Mouse (Mus musculus) midbrain, embryonic 16.5 days (tissue): ENCODE results near the gene Wscd1. TPM values are rescaled to one million over a fixed set of nuclear protein-coding genes. Genes with fewer than 3 reads are reported as not detected.

Experiments
- ATAC-seq: fragments of 200-750 bp; cut with Nextera tagmentation; 2 replicates; pipeline ENCODE4 v1.8.0; 2017; ENCODE audit warnings: moderate TSS enrichment
- H3K27ac ChIP-seq: fragments of 300-500 bp; sonication (generic); 2 replicates; pipeline ENCODE4 v1.5.1; 2014; ENCODE audit warnings: mild to moderate bottlenecking, low read length, mixed read lengths
- H3K27me3 ChIP-seq: fragments of 300-500 bp; sonication (generic); 2 replicates; pipeline ENCODE4 v1.6.1; 2014; ENCODE audit warnings: low read depth, low read length, mixed read lengths; ENCODE audit not compliant: control insufficient read depth, insufficient read depth
- H3K36me3 ChIP-seq: fragments of 300-500 bp; sonication (generic); 2 replicates; pipeline ENCODE4 v1.6.1; 2014; ENCODE audit warnings: mild to moderate bottlenecking, low read length, moderate library complexity, mixed read lengths; ENCODE audit not compliant: control insufficient read depth, insufficient read depth
- H3K4me1 ChIP-seq: fragments of 300-500 bp; sonication (generic); 2 replicates; pipeline ENCODE4 v1.6.1; 2014; ENCODE audit warnings: mild to moderate bottlenecking, low read length, mixed read lengths; ENCODE audit not compliant: control insufficient read depth, insufficient read depth
- H3K4me2 ChIP-seq: fragments of 300-500 bp; sonication (generic); 2 replicates; pipeline ENCODE4 v1.6.1; 2014; ENCODE audit warnings: mild to moderate bottlenecking, low read length, mixed read lengths
- H3K4me3 ChIP-seq: fragments of 300-500 bp; sonication (generic); 2 replicates; pipeline ENCODE4 v1.5.1; 2014; ENCODE audit warnings: low read depth, mild to moderate bottlenecking, low read length, moderate library complexity, mixed read lengths
- H3K9ac ChIP-seq: fragments of 300-500 bp; sonication (generic); 2 replicates; pipeline ENCODE4 v1.6.1; 2014; ENCODE audit warnings: low read depth, low read length, mixed read lengths
- H3K9me3 ChIP-seq: fragments of 300-500 bp; sonication (generic); replicated peaks from 2 replicates; pipeline ENCODE4 v1.6.1; 2014; ENCODE audit warnings: mild to moderate bottlenecking, low read length, mixed read lengths; ENCODE audit not compliant: control insufficient read depth, poor library complexity, severe bottlenecking
- WGBS: fragments of 180-500 bp; shearing (Covaris S2); extraction: QIAGEN DNeasy Blood & Tissue Kit; methylation state at CpG from one replicate; pipeline ENCODE4 v1.1.7; 2014; 5-methylcytosine and 5-hydroxymethylcytosine counted together
- polyA plus RNA-seq: library from polyadenylated mRNA; unstranded; fragments of >200 nt; fragmentation: Nextera tagmentation; extraction: Ambion mirVana; gene quantifications from 2 replicates; pipeline ENCODE4 v1.2.1, GENCODE M21; 2015

Wscd1 gene
- polyA plus RNA-seq, 1 experiment from 2014 or later = 86.3 TPM

DNA sequence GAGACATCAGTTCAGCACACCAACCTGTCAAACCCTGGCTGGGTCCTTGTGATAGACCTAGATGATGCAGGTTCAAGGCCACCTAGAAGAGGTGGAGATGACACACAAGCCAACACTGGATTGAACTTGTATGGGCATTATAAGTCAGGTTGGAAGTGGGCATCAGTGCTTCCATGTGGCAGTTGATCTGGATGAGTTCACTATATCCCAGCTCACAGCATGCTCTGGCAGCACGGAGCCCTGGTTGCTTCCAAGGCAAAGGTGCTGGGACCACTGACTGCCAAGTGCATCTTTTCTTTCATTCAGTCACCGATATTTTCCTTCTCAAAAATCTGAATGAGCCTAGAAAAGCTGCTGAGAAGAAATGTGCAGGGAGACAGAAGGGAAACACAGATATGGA, 58.8 kb downstream of the Wscd1 start:
- Histone ChIP-seq H3K36me3 (no peaks in the 10 kb centered on the region), H3K9me3 (no peaks in the 10 kb centered on the region), H3K27ac (no peak overlapping the region), H3K4me3 (no peak overlapping the region), H3K27me3 (no peaks in the 10 kb centered on the region), H3K9ac (no peak overlapping the region), H3K4me1 (no peaks in the 10 kb centered on the region), H3K4me2 (no peak overlapping the region)
- 90% methylated on average over 2 of the region's 2 CpGs for WGBS
- no peak for ATAC-seq

DNA sequence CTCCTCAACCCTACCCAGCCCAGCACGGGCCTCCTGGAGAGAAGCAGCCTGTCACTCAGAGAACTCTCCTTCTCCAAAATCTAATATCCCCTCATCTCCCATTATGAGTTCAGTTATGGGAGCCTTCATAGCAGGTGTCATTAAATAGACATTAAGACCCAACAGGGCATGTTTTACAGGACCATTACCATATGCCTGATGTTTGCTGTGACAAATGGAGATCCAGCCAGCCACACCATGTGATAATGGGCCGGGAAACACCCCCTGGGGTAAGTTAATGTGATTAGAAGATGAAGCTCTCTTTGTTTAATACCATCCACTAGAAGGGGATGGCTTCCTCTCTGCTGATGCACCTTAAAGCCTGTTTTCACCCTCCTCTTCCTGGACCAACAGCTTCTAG, 62.1 kb downstream of the Wscd1 start:
- H3K27me3 ChIP-seq = no peaks in the 10 kb centered on the region
- ATAC-seq = no peak
- H3K9ac ChIP-seq = no peak overlapping the region
- H3K4me1 ChIP-seq = peaks cover 10% of the 10 kb centered on the region
- no peaks in the 10 kb centered on the region for H3K36me3 ChIP-seq
- H3K9me3 ChIP-seq = no peaks in the 10 kb centered on the region
- H3K4me3 ChIP-seq = no peak overlapping the region
- no peak overlapping the region for H3K4me2 ChIP-seq
- WGBS = 64% methylated on average over 2 of the region's 2 CpGs
- no peak overlapping the region for H3K27ac ChIP-seq

DNA sequence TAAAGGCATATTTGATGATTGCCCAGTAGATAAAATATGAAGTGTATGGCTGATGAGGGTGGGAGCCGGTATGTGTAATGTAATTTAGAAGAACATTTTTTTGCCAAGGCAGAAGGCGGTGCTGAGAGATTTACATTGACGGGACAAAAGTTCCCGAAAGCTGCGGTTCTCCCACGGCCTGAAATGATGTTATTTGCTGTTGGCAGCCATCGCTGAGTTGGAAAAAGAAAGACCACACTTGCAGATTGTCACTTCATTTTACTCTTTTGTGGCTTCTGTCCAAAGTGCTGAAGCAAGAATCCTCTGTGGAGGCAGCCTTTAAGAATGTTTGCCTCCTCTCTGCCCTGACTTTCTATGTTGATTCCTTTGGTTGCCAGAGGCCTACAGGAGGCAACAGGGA, 63.2 kb downstream of the Wscd1 start:
- no peaks in the 10 kb centered on the region for H3K9me3 ChIP-seq
- peaks cover 10% of the 10 kb centered on the region for H3K4me1 ChIP-seq
- H3K4me2 ChIP-seq = no peak overlapping the region
- no peak overlapping the region for H3K27ac ChIP-seq
- H3K9ac ChIP-seq = no peak overlapping the region
- ATAC-seq = no peak
- no peaks in the 10 kb centered on the region for H3K27me3 ChIP-seq
- WGBS = 76% methylated on average over 7 of the region's 7 CpGs
- no peak overlapping the region for H3K4me3 ChIP-seq
- H3K36me3 ChIP-seq = no peaks in the 10 kb centered on the region

DNA sequence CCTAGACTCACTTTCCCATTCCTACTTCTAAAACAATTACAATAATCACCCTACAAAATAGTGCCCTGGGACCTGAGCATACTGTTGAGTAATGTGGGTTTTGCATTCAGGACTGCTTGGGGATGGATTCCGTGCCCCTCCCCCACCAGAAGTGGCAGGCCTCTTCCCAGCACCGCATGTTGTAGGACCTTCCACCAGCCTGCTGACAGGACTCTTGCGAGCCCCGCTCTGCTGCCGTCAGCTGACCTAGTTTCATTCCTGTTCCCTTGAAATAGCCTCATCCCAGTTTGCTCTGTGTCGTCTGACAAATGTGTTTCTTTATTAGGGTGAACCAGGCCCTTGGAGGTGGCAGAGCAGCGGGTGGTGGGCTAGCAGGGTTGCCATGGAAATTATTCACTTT, 64.8 kb downstream of the Wscd1 start:
- no peaks in the 10 kb centered on the region for H3K27me3 ChIP-seq
- peak; percentile 32; the same call in 1 of the 2 replicates for ATAC-seq
- H3K9ac ChIP-seq = no peak overlapping the region
- no peak overlapping the region for H3K4me2 ChIP-seq
- H3K9me3 ChIP-seq = no peaks in the 10 kb centered on the region
- H3K4me3 ChIP-seq = no peak overlapping the region
- no peak overlapping the region for H3K27ac ChIP-seq
- H3K4me1 ChIP-seq = peaks cover 10% of the 10 kb centered on the region
- WGBS = 25% methylated on average over 7 of the region's 7 CpGs
- H3K36me3 ChIP-seq = no peaks in the 10 kb centered on the region

DNA sequence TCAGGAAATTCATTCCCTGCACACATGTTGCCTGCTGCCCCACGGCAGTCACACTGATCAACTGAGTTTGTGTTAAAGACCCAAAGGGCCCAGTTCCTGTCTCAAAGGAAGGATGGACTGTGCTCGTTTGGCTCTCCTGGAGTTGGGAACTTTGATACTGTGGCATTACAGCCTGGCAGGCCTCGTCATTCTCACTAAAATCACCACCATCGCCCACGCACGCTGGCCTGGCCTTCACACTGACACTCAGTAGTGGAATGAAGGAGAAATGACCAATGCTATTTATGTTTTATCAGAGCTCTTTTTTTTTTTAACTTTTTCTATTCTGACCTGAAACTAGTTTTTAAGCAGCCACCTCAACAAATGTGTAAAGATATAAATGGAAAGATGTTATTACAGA, 65.6 kb downstream of the Wscd1 start:
- Histone ChIP-seq H3K27me3 (no peaks in the 10 kb centered on the region), H3K9ac (no peak overlapping the region), H3K4me2 (no peak overlapping the region), H3K27ac (no peak overlapping the region), H3K36me3 (no peaks in the 10 kb centered on the region), H3K4me1 (peaks cover 10% of the 10 kb centered on the region), H3K9me3 (no peaks in the 10 kb centered on the region), H3K4me3 (no peak overlapping the region)
- no peak for ATAC-seq
- 83% methylated on average over 6 of the region's 6 CpGs for WGBS

DNA sequence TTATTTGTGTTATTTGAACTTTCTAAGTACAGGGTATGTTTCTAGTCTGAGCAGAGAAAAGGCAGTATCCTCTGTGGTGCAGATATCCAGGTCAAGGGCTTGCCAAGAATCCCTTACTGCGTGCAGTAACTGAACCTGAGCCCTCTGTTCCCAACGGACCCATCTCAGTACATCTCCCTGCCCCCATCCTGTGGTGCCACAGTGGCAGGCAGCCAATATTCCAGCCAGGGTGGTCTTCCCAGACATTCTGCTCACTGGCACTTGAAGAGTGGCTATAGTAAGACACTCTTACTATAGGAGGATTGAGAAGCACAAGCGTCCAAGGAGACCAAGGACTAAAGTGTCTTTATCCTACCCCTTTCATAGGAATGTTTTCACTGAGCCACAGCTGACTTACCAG, 67.2 kb downstream of the Wscd1 start:
- ATAC-seq = no peak
- H3K27me3 ChIP-seq = no peaks in the 10 kb centered on the region
- no peak overlapping the region for H3K27ac ChIP-seq
- no peak overlapping the region for H3K4me2 ChIP-seq
- H3K36me3 ChIP-seq = no peaks in the 10 kb centered on the region
- H3K9me3 ChIP-seq = no peaks in the 10 kb centered on the region
- H3K9ac ChIP-seq = no peak overlapping the region
- WGBS = 66% methylated on average over 3 of the region's 3 CpGs
- H3K4me3 ChIP-seq = no peak overlapping the region
- H3K4me1 ChIP-seq = peaks cover 10% of the 10 kb centered on the region

- no peak overlapping the region for H3K27ac ChIP-seq
- ATAC-seq = no peak
- H3K9me3 ChIP-seq = no peaks in the 10 kb centered on the region
- H3K9ac ChIP-seq = no peak overlapping the region
- no peaks in the 10 kb centered on the region for H3K36me3 ChIP-seq
- H3K4me2 ChIP-seq = no peak overlapping the region
- H3K4me3 ChIP-seq = no peak overlapping the region
- no peaks in the 10 kb centered on the region for H3K27me3 ChIP-seq
- 86% methylated on average over 4 of the region's 4 CpGs for WGBS
- peaks cover 10% of the 10 kb centered on the region for H3K4me1 ChIP-seq
These were observed 67.6 kb downstream of the Wscd1 start for GRCm38 (mm10) chr11:71817341-71817740.

DNA sequence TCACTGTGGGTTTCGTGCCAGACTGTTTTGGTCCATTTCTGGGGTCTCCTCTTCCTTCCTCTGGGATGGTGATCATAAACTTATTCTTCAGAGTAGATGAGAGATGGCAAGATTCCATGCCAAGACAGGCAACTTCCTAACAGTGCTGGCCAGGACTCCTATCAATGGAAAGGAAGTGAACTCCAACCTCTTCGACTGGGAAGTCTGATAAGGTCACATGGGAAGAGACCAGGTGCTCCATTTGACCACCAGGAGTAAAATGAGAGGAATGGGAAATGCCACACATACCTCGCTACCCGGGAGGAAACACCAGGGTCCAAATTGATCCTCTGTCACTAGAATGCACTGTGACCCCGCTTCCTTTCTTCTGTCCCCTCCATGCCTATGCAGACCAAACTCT, 68.4 kb downstream of the Wscd1 start:
- ATAC-seq = no peak
- no peaks in the 10 kb centered on the region for H3K9me3 ChIP-seq
- H3K4me3 ChIP-seq = no peak overlapping the region
- 87% methylated on average over 5 of the region's 5 CpGs for WGBS
- H3K27me3 ChIP-seq = no peaks in the 10 kb centered on the region
- H3K27ac ChIP-seq = no peak overlapping the region
- H3K9ac ChIP-seq = no peak overlapping the region
- no peak overlapping the region for H3K4me2 ChIP-seq
- peaks cover 10% of the 10 kb centered on the region for H3K4me1 ChIP-seq
- H3K36me3 ChIP-seq = no peaks in the 10 kb centered on the region

GRCm38 (mm10) chr11:71819901-71820300, 70.2 kb downstream of the Wscd1 start:
- no peaks in the 10 kb centered on the region for H3K27me3 ChIP-seq
- H3K4me2 ChIP-seq = no peak overlapping the region
- H3K36me3 ChIP-seq = no peaks in the 10 kb centered on the region
- no peak overlapping the region for H3K4me3 ChIP-seq
- no peak for ATAC-seq
- 78% methylated on average over 9 of the region's 9 CpGs for WGBS
- H3K9ac ChIP-seq = no peak overlapping the region
- H3K4me1 ChIP-seq = peaks cover under 1% of the 10 kb centered on the region
- H3K27ac ChIP-seq = no peak overlapping the region
- no peaks in the 10 kb centered on the region for H3K9me3 ChIP-seq

GRCm38 (mm10) chr11:71820847-71821246, 71.1 kb downstream of the Wscd1 start:
- no peak for ATAC-seq
- Histone ChIP-seq H3K27me3 (no peaks in the 10 kb centered on the region), H3K4me2 (no peak overlapping the region), H3K9me3 (no peaks in the 10 kb centered on the region), H3K27ac (no peak overlapping the region), H3K4me3 (no peak overlapping the region), H3K36me3 (no peaks in the 10 kb centered on the region), H3K9ac (no peak overlapping the region), H3K4me1 (peaks cover 2% of the 10 kb centered on the region; the same call in 1 of the 2 replicates)
- 47% methylated on average over 10 of the region's 10 CpGs for WGBS
